Mouse (Mus musculus): ENCODE data around the gene Gin1. TPM values are rescaled to one million over a fixed set of nuclear protein-coding genes. Genes with fewer than 3 reads are reported as not detected.

Gin1 gene
- polyA plus RNA-seq, 1 experiment, result 8.6 TPM

DNA sequence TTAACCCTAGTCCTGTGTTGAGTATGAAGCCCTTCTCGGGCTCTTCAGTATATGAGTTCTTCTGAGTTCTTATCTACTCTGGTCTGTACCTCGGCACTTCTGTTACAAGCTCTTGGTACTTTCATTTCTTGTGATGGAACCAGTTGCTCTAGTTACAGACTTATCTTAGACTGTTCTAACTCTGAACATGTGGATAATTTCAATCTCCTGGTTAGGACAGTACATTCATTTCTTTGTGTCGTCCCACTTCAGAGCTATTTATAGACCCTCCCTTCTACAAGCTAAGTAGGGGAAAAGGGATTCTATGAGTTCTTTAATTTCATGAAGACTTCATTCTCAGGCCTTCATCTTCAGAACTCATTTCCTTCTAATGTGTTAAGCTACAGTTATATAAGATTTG is 17.7 kb downstream of the Gin1 start:
- DNase-seq (ENCODE audit: low spot score), result no peak

DNA sequence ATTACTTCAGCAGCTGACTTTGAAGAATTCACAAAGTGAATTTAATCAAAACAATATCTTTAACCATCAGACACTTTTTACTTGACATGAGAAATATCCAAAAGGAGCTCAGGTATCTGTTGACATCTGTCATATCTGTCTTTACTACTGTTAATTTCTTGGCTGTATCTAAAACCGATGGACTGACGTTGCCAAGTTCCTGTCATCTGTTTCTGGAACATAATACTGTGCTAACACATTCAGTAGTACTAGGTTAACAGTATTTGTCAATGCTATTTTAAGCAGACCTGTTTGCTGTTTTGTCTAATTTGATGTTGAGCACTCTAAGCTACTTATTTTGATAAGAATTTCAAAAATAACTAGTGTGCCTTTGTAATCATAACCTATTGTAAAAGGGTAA is 18.5 kb downstream of the Gin1 start:
- DNase-seq (ENCODE audit: low spot score), result no peak

DNA sequence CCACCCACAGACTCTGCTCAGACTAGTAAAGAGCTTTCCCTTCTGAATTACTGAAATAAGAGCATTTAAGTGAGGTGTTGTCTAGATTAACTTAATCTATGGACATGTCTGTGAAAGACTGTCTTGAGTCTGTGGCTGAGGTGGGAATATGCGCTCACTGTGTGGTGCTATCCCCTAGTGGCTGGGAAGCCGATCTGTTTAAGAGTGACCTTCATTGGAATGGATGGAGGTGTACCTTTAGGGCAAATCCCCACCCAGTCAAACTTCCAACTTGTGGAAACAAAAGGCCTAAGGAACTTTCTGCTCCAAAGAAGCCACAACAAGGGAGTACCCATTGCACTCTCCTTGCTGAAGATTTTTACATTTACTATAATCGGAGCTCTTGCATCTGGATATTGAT is 24.1 kb downstream of the Gin1 start:
- no peak for DNase-seq (ENCODE audit: low spot score)

DNA sequence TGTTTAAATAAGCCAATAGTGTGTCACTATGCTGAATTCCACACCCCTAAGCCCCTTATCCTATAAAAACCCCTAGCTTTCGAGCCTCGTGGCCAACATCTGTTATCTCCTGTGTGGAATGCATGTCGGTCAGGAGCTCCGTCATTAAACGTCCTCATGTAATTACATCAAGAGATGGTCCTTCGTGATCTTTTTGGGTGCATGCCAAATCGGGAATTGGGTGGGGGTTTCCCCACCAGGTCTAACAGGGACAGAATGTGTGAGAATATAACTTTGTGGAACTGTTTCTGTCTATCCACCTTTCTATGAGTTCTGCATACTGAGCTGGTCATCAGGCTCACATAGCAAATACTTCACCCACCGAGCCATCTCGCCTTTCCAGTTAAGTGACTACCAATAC is 26.0 kb downstream of the Gin1 start:
- no peak for DNase-seq (ENCODE audit: low spot score)

DNA sequence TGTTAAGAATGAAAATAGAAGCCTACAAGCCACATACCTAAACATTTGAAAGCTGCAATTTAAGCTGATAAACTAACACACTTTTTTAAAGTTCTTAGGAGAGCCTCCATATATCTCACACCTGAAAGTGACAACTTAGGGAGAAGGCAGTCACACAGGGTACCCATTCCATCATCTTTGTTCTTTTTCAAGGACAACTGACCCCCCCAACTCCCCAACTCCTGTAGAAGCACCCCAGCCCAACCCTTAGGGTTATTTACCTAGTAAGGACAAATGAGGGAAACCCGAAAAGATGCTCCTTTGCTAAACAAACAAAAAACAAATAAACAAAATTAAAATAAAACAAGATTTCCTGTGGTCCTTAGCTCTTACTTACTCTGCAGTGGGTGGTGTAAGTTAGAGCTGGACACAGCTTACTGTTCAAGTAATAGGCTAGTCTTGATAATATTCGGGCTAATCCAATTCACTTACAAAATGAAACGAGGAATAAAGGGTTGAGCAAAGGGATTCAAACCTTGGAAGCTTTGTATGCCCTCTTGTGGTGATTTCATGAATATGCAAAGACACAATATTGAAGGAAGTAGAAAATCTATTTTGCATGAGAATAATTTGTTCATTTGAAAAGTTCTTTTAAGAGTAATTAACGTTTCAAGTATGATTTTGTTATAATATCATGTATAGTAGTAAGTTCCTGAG is 32.4 kb downstream of the Gin1 start:
- no peak for DNase-seq (ENCODE audit: low spot score)

DNA sequence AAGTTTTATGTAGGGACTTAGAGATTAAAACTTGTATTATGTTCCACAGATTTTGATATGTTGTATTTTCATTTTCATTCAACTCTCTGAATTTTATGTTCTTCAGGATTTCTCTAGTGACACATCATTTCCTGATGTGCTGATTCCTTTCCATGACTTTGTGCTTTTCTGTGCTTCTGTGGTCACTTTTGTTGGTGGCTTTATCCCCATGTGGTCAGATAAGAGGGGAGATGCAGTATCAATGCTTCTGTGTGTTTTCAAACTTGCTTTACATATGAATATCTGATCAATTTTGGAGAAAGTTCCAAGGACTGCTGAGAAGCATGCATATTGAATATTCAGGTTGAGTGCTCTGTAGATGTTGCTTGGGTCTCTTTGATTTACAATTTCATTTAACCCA is 34.5 kb downstream of the Gin1 start:
- DNase-seq (ENCODE audit: low spot score), result no peak

DNA sequence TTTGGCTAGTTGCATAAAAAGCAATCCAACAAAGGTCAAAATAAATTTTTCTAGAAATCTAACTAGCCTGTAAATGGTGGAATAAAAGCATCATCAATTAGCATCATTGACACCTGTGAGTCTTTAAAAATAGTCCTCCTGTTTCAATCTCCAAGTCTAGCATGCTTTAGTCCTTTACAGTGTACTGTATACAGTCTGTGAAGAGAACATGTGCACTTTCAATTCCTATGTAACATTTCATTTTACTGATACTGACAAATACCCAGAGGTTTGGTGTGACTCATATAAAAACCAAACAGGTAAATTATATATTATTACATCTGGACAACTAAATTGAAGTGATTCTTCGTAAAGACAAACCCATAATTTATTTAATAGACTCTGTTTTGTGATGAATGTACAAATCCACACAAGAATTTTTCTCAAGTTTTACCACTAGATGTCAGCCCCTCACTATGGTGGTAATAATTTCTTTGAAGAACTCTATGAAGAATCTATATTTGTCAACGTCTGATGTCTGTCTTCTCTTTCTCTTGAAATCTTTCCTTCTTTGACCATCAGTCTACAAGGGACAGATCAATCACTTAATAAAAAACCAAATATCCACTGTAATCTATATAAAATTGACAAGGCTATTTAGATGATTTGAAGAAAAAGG is 39.4 kb downstream of the Gin1 start:
- no peak for DNase-seq (ENCODE audit: low spot score)

DNA sequence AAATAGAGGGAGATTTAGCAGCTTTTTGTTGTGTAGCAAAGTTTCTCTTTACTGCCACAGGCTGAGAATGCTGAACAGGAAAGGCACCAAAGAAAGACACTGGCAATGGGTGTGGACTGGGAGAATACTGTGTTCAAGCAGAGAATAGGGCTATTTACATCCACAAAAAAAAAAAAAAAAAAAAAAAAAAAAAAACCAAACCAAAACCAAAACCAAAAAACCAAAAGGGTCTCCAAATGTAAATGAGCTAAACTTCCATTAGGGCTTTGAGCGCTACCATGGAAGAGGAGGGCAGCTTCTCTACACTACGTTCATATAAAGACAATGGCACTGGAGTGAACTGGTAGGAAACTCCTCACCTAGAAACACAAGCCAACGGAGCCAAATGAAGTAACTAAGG is 51.3 kb downstream of the Gin1 start:
- no peak for DNase-seq (ENCODE audit: low spot score)

DNA sequence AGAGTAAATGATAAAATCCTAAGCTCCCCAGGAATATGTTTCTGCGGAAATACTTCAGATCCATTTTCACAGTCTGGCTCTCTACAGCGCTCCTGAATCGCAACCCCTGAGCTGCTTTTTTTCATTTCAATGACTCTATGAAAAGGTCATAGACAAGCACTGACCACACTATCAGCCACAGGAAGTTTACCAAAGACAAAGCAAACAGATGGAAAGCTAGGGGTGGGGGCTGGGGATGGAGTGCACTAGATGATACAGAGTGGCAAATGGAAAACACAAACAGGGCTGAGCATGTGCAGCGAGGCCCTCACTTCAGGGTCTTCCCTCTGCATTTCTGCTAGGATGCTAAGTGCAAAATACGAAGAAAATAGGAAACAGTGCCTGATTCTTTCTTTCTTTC is 52.2 kb downstream of the Gin1 start:
- DNase-seq (ENCODE audit: low spot score), result no peak

DNA sequence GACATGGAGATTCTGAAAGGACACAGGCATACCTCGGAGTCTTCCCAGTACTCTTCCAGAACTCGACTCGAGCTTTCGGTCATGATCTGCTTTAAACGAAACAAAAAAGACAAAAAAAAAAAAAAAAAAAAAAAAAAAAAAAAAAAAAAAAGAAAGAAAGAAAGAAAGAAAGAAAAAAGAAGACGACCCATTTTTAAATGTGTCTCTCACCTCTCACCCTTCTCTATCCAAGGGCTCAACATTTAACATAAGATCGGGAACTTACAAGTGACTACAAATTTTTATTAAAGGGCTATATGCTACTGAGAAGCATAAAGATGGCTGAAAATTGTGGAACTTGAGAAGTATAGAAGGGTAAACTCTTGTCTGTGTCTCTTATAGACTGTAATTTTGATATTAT is 52.9 kb downstream of the Gin1 start:
- DNase-seq (ENCODE audit: low spot score), result no peak

DNA sequence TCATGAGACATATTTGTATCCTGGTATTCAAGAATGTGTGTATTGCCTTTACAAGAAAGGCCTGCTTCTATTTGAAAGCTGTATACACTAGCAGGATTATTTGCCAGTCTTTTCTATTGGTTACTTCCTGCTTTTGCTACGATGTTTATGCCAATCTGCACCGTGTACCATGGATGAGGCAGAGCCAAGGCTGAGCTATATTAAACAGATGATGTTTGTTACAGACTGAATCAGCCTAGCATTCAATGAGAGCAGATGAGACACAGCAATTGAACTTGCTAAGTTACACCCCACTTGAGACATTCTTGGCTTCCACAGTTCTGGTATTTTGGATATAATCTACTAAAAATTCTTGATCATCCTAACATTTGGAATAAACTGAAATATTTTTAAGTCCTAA is 57.6 kb downstream of the Gin1 start:
- DNase-seq (ENCODE audit: low spot score), result no peak

DNA sequence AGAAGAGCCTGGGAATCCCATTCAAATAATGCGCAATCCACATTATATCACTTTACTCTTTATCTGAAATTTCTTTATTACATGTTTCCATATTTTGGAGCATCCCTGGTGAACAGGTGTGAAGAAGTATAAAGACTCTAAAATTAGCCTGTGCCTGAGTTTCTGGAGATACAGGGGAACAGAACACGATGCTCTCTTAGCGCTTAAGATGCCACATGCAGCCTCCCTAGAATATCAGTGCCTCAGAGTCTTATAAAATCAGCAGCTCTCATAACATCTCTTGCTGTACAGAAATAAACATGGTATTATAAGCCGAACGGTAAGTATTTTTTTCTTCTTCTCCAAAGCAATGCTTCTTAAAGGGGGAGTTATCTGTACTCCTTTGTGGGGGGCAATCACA is 58.1 kb downstream of the Gin1 start:
- DNase-seq (ENCODE audit: low spot score), result no peak

DNA sequence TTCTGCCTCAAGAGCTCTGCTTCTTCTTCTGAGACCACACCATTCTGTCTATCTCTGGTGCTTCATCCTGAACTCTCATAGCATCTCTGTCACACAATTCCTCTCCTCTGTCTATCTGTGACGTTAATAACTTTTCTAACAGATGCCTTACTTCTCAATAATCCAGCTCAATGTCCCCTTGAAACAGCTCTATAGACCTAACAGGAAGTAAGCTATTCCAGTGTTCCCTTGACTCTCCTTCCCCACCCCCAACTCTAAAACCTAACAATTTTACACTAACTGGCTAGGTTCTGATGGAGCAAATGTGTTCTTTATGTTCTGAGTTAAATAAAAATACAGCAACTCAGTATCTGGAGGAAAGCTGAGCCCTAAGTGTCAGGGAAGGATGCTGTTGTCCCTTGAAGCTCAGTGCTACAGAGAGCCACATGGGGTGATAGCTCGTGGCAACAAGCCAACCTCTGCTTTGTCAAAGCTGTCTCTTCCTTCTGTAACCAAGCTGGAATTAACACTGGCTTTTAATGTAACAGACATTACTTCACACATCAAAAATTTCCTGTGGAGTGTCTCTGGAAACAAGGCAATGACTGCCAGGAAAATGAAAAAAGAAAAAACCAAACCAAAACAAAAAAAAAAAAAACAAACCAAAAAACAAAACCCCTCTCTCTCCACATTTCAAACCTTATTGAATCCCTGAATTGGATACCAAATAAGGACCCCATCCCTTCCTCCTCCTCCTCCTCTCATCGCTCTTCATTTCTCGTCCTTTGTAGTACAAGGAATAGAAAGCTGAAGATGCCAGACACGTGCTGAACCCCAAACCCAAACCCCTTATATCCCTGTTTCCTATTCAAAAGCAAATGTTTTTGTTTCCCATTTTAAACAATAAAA is 63.7 kb downstream of the Gin1 start:
- DNase-seq (ENCODE audit: low spot score), result no peak

DNA sequence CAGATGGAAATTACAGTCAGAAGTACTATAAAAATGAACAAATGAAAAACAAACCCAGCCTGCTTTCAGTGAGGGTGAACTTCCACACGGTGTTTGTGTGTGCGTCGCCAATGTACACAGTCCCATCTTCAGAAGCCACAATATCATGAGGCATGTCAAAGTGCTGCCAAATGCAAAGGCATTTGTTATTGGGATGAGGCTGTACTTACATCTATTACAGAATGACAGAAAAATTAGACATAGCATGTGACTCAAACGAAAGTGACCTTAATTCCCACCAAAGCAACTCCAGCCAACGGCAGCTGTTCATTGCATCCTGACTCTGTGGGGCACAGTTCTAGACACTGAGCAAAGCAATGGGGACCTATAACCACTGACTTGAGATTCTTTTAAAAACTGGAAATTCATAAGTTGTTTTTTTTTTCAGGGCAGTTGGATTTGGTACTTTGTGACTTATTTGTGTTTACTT is 64.4 kb downstream of the Gin1 start:
- DNase-seq (ENCODE audit: low spot score), result no peak

Other genes with a start within 250 kb of the Gin1 start
- 14.9 and 17.7 TPM in 2 replicates for gene D1Ertd622e, start 108.1 kb upstream of the Gin1 start, polyA plus RNA-seq (2012; rRNA removed)
- 10.5 and 10.9 TPM in 2 replicates for gene Ppip5k2, start 239 bp downstream of the Gin1 start, polyA plus RNA-seq (2012; rRNA removed)